Comparison of ENCODE assay signal across 9 mouse cellular contexts in the genomic region with DNA sequence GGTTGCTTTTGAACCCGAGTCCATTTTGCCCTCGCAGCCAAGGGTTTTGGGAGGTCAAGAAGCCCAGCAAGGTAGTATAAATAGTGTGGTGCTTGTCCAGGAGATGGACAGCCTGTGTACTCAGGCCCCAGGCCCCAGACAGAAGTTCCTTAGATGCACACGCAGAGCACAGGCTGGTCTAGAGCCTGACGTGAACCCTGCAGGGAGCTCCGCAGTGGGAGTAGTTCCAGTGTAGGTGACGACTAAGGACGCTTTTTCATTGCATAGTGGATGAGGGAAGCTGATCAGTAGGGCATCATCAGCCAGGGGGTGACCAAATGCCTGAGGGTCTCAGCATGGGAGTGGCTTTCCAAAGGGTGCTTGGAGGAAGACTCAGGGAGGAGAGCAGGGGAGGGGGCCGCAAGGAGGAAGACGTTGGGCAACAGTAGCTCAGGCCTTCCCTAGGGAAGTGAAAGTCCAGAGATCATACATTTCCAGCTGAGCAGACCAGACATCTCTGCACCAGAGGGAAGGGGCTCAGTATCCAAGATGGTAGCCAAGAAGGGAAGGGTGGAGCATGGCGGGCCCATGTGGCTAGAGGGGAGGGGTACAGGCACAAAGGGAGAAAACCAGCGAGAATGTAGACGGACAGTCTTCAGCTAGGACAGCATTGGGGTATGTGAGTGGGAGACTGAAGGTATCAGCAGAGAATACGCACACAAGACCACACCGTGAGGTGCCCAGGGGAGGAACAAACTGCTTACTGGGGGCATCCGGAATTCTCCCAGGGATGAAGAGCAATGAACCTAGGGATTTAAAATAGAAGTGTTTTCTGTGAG. TPM values are rescaled to one million over a fixed set of nuclear protein-coding genes. Genes with fewer than 3 reads are reported as not detected.
DNase-seq lines count a peak whose midpoint lies in the region; ATAC-seq and TF ChIP-seq lines count a peak whose summit lies in the region.
"Had no signal": no experiment of that assay in that cellular context is flagged by ENCODE, and none has a peak within 500 bp of the region (broad histone marks: within the 10 kb centered on the region; RNA-seq: fewer than 3 reads in every experiment).

No protein-coding gene starts in this region.

- H3K79me3 ChIP-seq in C2C12 (ENCODE audit: low read depth) = peaks cover 14% of the 10 kb centered on the region

- peaks cover 7% of the 10 kb centered on the region for H3K36me3 ChIP-seq in C2C12 (ENCODE audit: control insufficient read depth, insufficient read depth)
- H3K36me3 ChIP-seq in forebrain, embryonic 10.5 days (replicated peaks) = peaks cover 33% of the 10 kb centered on the region
- 0 out of 2 replicates have a peak, but pooled peaks cover 1% of the 10 kb centered on the region for H3K36me3 ChIP-seq in liver, embryonic 13.5 days

- 39% methylated on average over 15 of the region's 15 CpGs for WGBS in forebrain, embryonic 10.5 days
- 34% methylated on average over 15 of the region's 15 CpGs for WGBS in liver, embryonic 13.5 days (ENCODE audit: insufficient replicate concordance)

- peaks cover 10% of the 10 kb centered on the region for H3K27me3 ChIP-seq in C2C12 (ENCODE audit: control insufficient read depth, insufficient read depth, insufficient read length)
- H3K27me3 ChIP-seq in forebrain, embryonic 10.5 days (ENCODE audit: poor library complexity, severe bottlenecking) = 0 out of 2 replicates have a peak, but pooled peaks cover under 1% of the 10 kb centered on the region
- H3K27me3 ChIP-seq in liver, embryonic 13.5 days = peaks cover 4% of the 10 kb centered on the region; the same call in 1 of the 2 replicates

- DNase-seq in frontal cortex, postnatal 25 days (ENCODE audit: low spot score in 2 of 2) = no peak
- DNase-seq in forebrain, embryonic 10.5 days (ENCODE audit: extremely low spot score, low spot score) = no peak
- no peak for DNase-seq in liver, embryonic 13.5 days
- DNase-seq in adrenal gland, postnatal 10 days = no peak
- DNase-seq in retina, postnatal 1 day = no peak
- no peak for DNase-seq in c-Kit-positive CD71-positive TER-119-positive erythroid progenitor cells, embryonic 14.5 days (ENCODE audit: low spot score)

- H3K9me3 ChIP-seq in forebrain, embryonic 10.5 days = no peaks in the 10 kb centered on the region
- H3K9me3 ChIP-seq in liver, embryonic 13.5 days (replicated peaks) = no peaks in the 10 kb centered on the region

- peaks cover 29% of the 10 kb centered on the region for H3K4me1 ChIP-seq in forebrain, embryonic 10.5 days
- peaks cover 23% of the 10 kb centered on the region for H3K4me1 ChIP-seq in liver, embryonic 13.5 days (replicated peaks)

- H3K27ac ChIP-seq in forebrain, embryonic 10.5 days = peak overlapping the region; percentile 97
- H3K27ac ChIP-seq in liver, embryonic 13.5 days = peak overlapping the region; percentile 83

- peak overlapping the region; percentile 86 for H3K9ac ChIP-seq in liver, embryonic 13.5 days

- peak overlapping the region; percentile 92 for H3K4me3 ChIP-seq in C2C12 (ENCODE audit: insufficient read depth, poor library complexity, severe bottlenecking)
- H3K4me3 ChIP-seq in forebrain, embryonic 10.5 days = peak overlapping the region; percentile 93
- peak overlapping the region; percentile 86 for H3K4me3 ChIP-seq in liver, embryonic 13.5 days (replicated peaks)

- ATAC-seq in frontal cortex, adult (ENCODE audit: low TSS enrichment) = peak; percentile 5; the same call in 1 of the 2 replicates
- peak; percentile 13; the same call in 1 of the 2 replicates for ATAC-seq in liver, embryonic 13.5 days (ENCODE audit: low read depth)

- H3ac ChIP-seq in C2C12 (ENCODE audit: control insufficient read depth, insufficient read length, low read depth) = peak overlapping the region; percentile 85

- H3K4me2 ChIP-seq in liver, embryonic 13.5 days = peak overlapping the region; percentile 89

- TF ChIP-seq CTCF in C2C12 (IDR thresholded peaks at IDR 0.05; ENCODE audit: control insufficient read depth, insufficient read depth, insufficient read length) = no peak

- H3K79me2 ChIP-seq in C2C12 (ENCODE audit: control insufficient read depth, insufficient read depth) = peaks cover 23% of the 10 kb centered on the region

TF ChIP-seq in C2C12, 6 proteins besides CTCF, POLR2A, EP300 and RAD21:
- TF ChIP-seq FOSL1 (IDR thresholded peaks at IDR 0.05; ENCODE audit: insufficient read depth, low read length, poor library complexity, severe bottlenecking) (no peak), MYOD1 (IDR thresholded peaks at IDR 0.05; ENCODE audit: control insufficient read depth, insufficient read length, low read depth) (no peak), USF1 (IDR thresholded peaks at IDR 0.05; ENCODE audit: low read depth) (no peak), MAX (IDR thresholded peaks at IDR 0.05) (no peak), CEBPB (IDR thresholded peaks at IDR 0.05; ENCODE audit: low read depth) (no peak), MYOG (IDR thresholded peaks at IDR 0.05; ENCODE audit: control insufficient read depth, extremely low read depth, insufficient read length) (no peak)

RNA-seq across cellular contexts. Expression of a gene that starts 1.1 kb away (rescaled TPM):
- polyA plus RNA-seq in C2C12 (2012; fragmentation: generic; extraction: Trizol) = 80.7 TPM
- 59.7 and 63.8 TPM in 2 replicates for polyA plus RNA-seq in forebrain, embryonic 10.5 days (2016; fragmentation: Nextera tagmentation; extraction: Ambion mirVana)
- 25.3 and 27.5 TPM in 2 replicates for polyA plus RNA-seq in liver, embryonic 13.5 days (2015; fragmentation: Nextera tagmentation; extraction: Ambion mirVana)
- 10 to 100 TPM; 26.2 to 27.0 TPM for total RNA-seq in adrenal gland, postnatal 10 days (2021)

RNA-seq across cellular contexts. Expression of a gene that starts 5.9 kb away (rescaled TPM):
- not detected for polyA plus RNA-seq in C2C12 (2012; fragmentation: generic; extraction: Trizol)
- 0.90 and 1.5 TPM in 2 replicates for polyA plus RNA-seq in forebrain, embryonic 10.5 days (2016; fragmentation: Nextera tagmentation; extraction: Ambion mirVana)
- 0.24 and 0.27 TPM in 2 replicates for polyA plus RNA-seq in liver, embryonic 13.5 days (2015; fragmentation: Nextera tagmentation; extraction: Ambion mirVana)
- total RNA-seq in adrenal gland, postnatal 10 days (2021) = 1 to 10 TPM; 3.1 to 4.0 TPM
- total RNA-seq: hematopoietic stem cell, adult 5-6 weeks had no signal

RNA-seq across cellular contexts. Expression of a gene that starts 11.7 kb away (rescaled TPM):
- polyA plus RNA-seq in C2C12 (2012; fragmentation: generic; extraction: Trizol) = 235 TPM
- 253 and 264 TPM in 2 replicates for polyA plus RNA-seq in forebrain, embryonic 10.5 days (2016; fragmentation: Nextera tagmentation; extraction: Ambion mirVana)
- polyA plus RNA-seq in liver, embryonic 13.5 days (2015; fragmentation: Nextera tagmentation; extraction: Ambion mirVana) = 164 and 166 TPM in 2 replicates
- 10 to 100 TPM; 90.2 to 96.7 TPM for total RNA-seq in adrenal gland, postnatal 10 days (2021)

RNA-seq across cellular contexts. Expression of a gene that starts 18.5 kb away (rescaled TPM):
- polyA plus RNA-seq in C2C12 (2012; fragmentation: generic; extraction: Trizol) = 0.51 TPM
- 0.84 and 1.0 TPM in 2 replicates for polyA plus RNA-seq in forebrain, embryonic 10.5 days (2016; fragmentation: Nextera tagmentation; extraction: Ambion mirVana)
- polyA plus RNA-seq in liver, embryonic 13.5 days (2015; fragmentation: Nextera tagmentation; extraction: Ambion mirVana) = 0.22 and 0.32 TPM in 2 replicates
- 1 to 10 TPM; 1.0 to 1.5 TPM for total RNA-seq in adrenal gland, postnatal 10 days (2021)
- total RNA-seq: hematopoietic stem cell, adult 5-6 weeks had no signal

RNA-seq across cellular contexts. Expression of a gene that starts 24.7 kb away (rescaled TPM):
- not detected for polyA plus RNA-seq in C2C12 (2012; fragmentation: generic; extraction: Trizol)
- polyA plus RNA-seq in forebrain, embryonic 10.5 days (2016; fragmentation: Nextera tagmentation; extraction: Ambion mirVana) = not detected in 2 replicates
- not detected in 2 replicates for polyA plus RNA-seq in liver, embryonic 13.5 days (2015; fragmentation: Nextera tagmentation; extraction: Ambion mirVana)
- total RNA-seq in adrenal gland, postnatal 10 days (2021) = not detected
- total RNA-seq: hematopoietic stem cell, adult 5-6 weeks had no signal
